Mouse (Mus musculus): ENCODE results near the gene Pigw.

GRCm38 (mm10) chr11:84867586-84867985 lies 12.5 kb downstream of the Pigw start:
- TF ChIP-seq CTCF (IDR thresholded peaks at IDR 0.05; ENCODE audit: low read depth) (no peak), EP300 (IDR thresholded peaks at IDR 0.05; ENCODE audit: low read depth) (no peak)

Measured in liver, postnatal 0 days (tissue).